Mouse (Mus musculus) olfactory bulb, adult 2 months (tissue): ENCODE results near the gene Serpini1.

ENCODE experiments used
- CTCF ChIP-seq: fragments of 200-500 bp; IDR thresholded peaks from 2 replicates; pipeline ENCODE4 v1.5.1; 2012; ENCODE audit warnings: low read depth, mild to moderate bottlenecking, low read length, moderate library complexity; ENCODE audit not compliant: insufficient read depth
- POLR2A ChIP-seq: fragments of 200-500 bp; IDR thresholded peaks from 2 replicates; pipeline ENCODE4 v1.6.1; 2012; ENCODE audit warnings: mild to moderate bottlenecking, low read depth, low read length, moderate library complexity; ENCODE audit not compliant: insufficient read depth

- TF ChIP-seq POLR2A = no peak
- no peak for TF ChIP-seq CTCF
Measured at GRCm38 (mm10) chr3:75670425-75670824, 113.1 kb downstream of the Serpini1 start.
